31 mouse cellular contexts compared by ENCODE assay signal in genomic region chr4:95178467-95178866, GRCm38 (mm10).
DNase-seq lines count a peak whose midpoint lies in the region; ATAC-seq and TF ChIP-seq lines count a peak whose summit lies in the region.
"Had no signal": no experiment of that assay in that cellular context is flagged by ENCODE, and none has a peak within 500 bp of the region (broad histone marks: within the 10 kb centered on the region; RNA-seq: fewer than 3 reads in every experiment).

No protein-coding gene starts in this region.

- no peak overlapping the region for H3K9ac ChIP-seq in heart, embryonic 12.5 days
- no peak overlapping the region for H3K9ac ChIP-seq in liver, embryonic 13.5 days
- H3K9ac ChIP-seq in liver, postnatal 0 days (replicated peaks) = no peak overlapping the region
- H3K9ac ChIP-seq in midbrain, embryonic 15.5 days = no peak overlapping the region
- H3K9ac ChIP-seq in hindbrain, embryonic 11.5 days (ENCODE audit: low read depth, low read length) = no peak overlapping the region
- H3K9ac ChIP-seq: heart, embryonic 15.5 days; hindbrain, embryonic 15.5 days; limb, embryonic 12.5 days; neural tube, embryonic 12.5 days had no signal

- no peak for TF ChIP-seq EP300 in liver, postnatal 0 days (IDR thresholded peaks at IDR 0.05; ENCODE audit: low read depth)

- WGBS in heart, embryonic 12.5 days = 36% methylated on average over 3 of the region's 3 CpGs
- WGBS in liver, embryonic 13.5 days (ENCODE audit: insufficient replicate concordance) = 39% methylated on average over 3 of the region's 3 CpGs
- WGBS in liver, postnatal 0 days (ENCODE audit: insufficient replicate concordance) = 51% methylated on average over 3 of the region's 3 CpGs
- 69% methylated on average over 3 of the region's 3 CpGs for WGBS in midbrain, embryonic 15.5 days
- WGBS in hindbrain, embryonic 11.5 days = 64% methylated on average over 3 of the region's 3 CpGs

- H3K27me3 ChIP-seq in heart, embryonic 12.5 days (replicated peaks) = no peaks in the 10 kb centered on the region
- no peaks in the 10 kb centered on the region for H3K27me3 ChIP-seq in liver, embryonic 13.5 days
- H3K27me3 ChIP-seq in liver, postnatal 0 days (ENCODE audit: insufficient read depth, low read length) = no peaks in the 10 kb centered on the region
- no peaks in the 10 kb centered on the region for H3K27me3 ChIP-seq in midbrain, embryonic 15.5 days (replicated peaks)
- no peaks in the 10 kb centered on the region for H3K27me3 ChIP-seq in hindbrain, embryonic 11.5 days (ENCODE audit: control insufficient read depth, insufficient read depth, low read length)
- H3K27me3 ChIP-seq: heart, embryonic 15.5 days; hindbrain, embryonic 15.5 days; limb, embryonic 12.5 days; neural tube, embryonic 12.5 days; Patski had no signal

- peaks cover 10% of the 10 kb centered on the region for H3K4me1 ChIP-seq in heart, embryonic 12.5 days (replicated peaks)
- H3K4me1 ChIP-seq in liver, embryonic 13.5 days (replicated peaks) = peaks cover 12% of the 10 kb centered on the region
- peaks cover 9% of the 10 kb centered on the region; the same call in 1 of the 2 replicates for H3K4me1 ChIP-seq in liver, postnatal 0 days (ENCODE audit: insufficient read depth)
- H3K4me1 ChIP-seq in midbrain, embryonic 15.5 days = no peaks in the 10 kb centered on the region
- no peaks in the 10 kb centered on the region for H3K4me1 ChIP-seq in hindbrain, embryonic 11.5 days (replicated peaks; ENCODE audit: control insufficient read depth, insufficient read depth, low read length)
- H3K4me1 ChIP-seq: hindbrain, embryonic 15.5 days; limb, embryonic 12.5 days; midbrain, embryonic 10.5 days; neural tube, embryonic 12.5 days had no signal

- H3K36me3 ChIP-seq in heart, embryonic 12.5 days = no peaks in the 10 kb centered on the region
- H3K36me3 ChIP-seq in liver, embryonic 13.5 days = no peaks in the 10 kb centered on the region
- no peaks in the 10 kb centered on the region for H3K36me3 ChIP-seq in liver, postnatal 0 days (replicated peaks; ENCODE audit: insufficient read depth, low read length)
- no peaks in the 10 kb centered on the region for H3K36me3 ChIP-seq in midbrain, embryonic 15.5 days (replicated peaks)
- no peaks in the 10 kb centered on the region for H3K36me3 ChIP-seq in hindbrain, embryonic 11.5 days (ENCODE audit: control insufficient read depth, insufficient read depth, low read length)
- H3K36me3 ChIP-seq: G1E; heart, embryonic 15.5 days; hindbrain, embryonic 15.5 days; limb, embryonic 12.5 days; midbrain, embryonic 10.5 days; neural tube, embryonic 12.5 days had no signal

- no peak overlapping the region for H3K4me3 ChIP-seq in heart, embryonic 12.5 days
- no peak overlapping the region for H3K4me3 ChIP-seq in liver, embryonic 13.5 days (replicated peaks)
- no peak overlapping the region for H3K4me3 ChIP-seq in liver, postnatal 0 days (ENCODE audit: low read depth, low read length)
- H3K4me3 ChIP-seq in midbrain, embryonic 15.5 days = no peak overlapping the region
- no peak overlapping the region for H3K4me3 ChIP-seq in hindbrain, embryonic 11.5 days (ENCODE audit: low read depth, low read length)
- H3K4me3 ChIP-seq: heart, embryonic 15.5 days; hindbrain, embryonic 15.5 days; limb, embryonic 12.5 days; midbrain, embryonic 10.5 days; neural tube, embryonic 12.5 days had no signal

- intact Hi-C loops in heart, postnatal 10 days (cut with DNase I) = no loop called here

- ATAC-seq in heart, embryonic 12.5 days (ENCODE audit: insufficient number of reproducible peaks, low FRiP score) = 0 out of 2 replicates have a peak, but pooled peaks have one; percentile 29
- ATAC-seq in liver, embryonic 13.5 days (ENCODE audit: low read depth) = peak; percentile 36; the same call in 1 of the 2 replicates
- ATAC-seq in liver, postnatal 0 days = no peak
- ATAC-seq in midbrain, embryonic 15.5 days (replicated peaks) = no peak
- no peak for ATAC-seq in hindbrain, embryonic 11.5 days (ENCODE audit: low FRiP score)
- ATAC-seq: forebrain, embryonic 16.5 days; inflammation-experienced regulatory T-cells, adult 6 months; midbrain, embryonic 16.5 days; Patski had no signal

- no peaks in the 10 kb centered on the region for H3K9me3 ChIP-seq in heart, embryonic 12.5 days (replicated peaks)
- H3K9me3 ChIP-seq in liver, embryonic 13.5 days (replicated peaks) = no peaks in the 10 kb centered on the region
- no peaks in the 10 kb centered on the region for H3K9me3 ChIP-seq in liver, postnatal 0 days (ENCODE audit: low read length)
- H3K9me3 ChIP-seq in midbrain, embryonic 15.5 days = no peaks in the 10 kb centered on the region
- H3K9me3 ChIP-seq in hindbrain, embryonic 11.5 days (ENCODE audit: control insufficient read depth, low read length) = no peaks in the 10 kb centered on the region
- H3K9me3 ChIP-seq: G1E; heart, embryonic 15.5 days; hindbrain, embryonic 15.5 days; limb, embryonic 12.5 days; midbrain, embryonic 10.5 days; neural tube, embryonic 12.5 days had no signal

- H3K4me2 ChIP-seq in heart, embryonic 12.5 days = no peak overlapping the region
- H3K4me2 ChIP-seq in liver, embryonic 13.5 days = no peak overlapping the region
- no peak overlapping the region for H3K4me2 ChIP-seq in liver, postnatal 0 days (ENCODE audit: low read depth, low read length)
- no peak overlapping the region for H3K4me2 ChIP-seq in midbrain, embryonic 15.5 days
- H3K4me2 ChIP-seq in hindbrain, embryonic 11.5 days (replicated peaks; ENCODE audit: low read depth, low read length) = no peak overlapping the region
- H3K4me2 ChIP-seq: heart, embryonic 15.5 days; hindbrain, embryonic 15.5 days; limb, embryonic 12.5 days; neural tube, embryonic 12.5 days had no signal

- no peak overlapping the region for H3K27ac ChIP-seq in heart, embryonic 12.5 days (ENCODE audit: poor library complexity, severe bottlenecking)
- no peak overlapping the region for H3K27ac ChIP-seq in liver, embryonic 13.5 days
- no peak overlapping the region for H3K27ac ChIP-seq in liver, postnatal 0 days (ENCODE audit: low read depth)
- no peak overlapping the region for H3K27ac ChIP-seq in midbrain, embryonic 15.5 days
- H3K27ac ChIP-seq in hindbrain, embryonic 11.5 days (ENCODE audit: low read depth, low read length) = no peak overlapping the region
- H3K27ac ChIP-seq: heart, embryonic 15.5 days; hindbrain, embryonic 15.5 days; limb, embryonic 12.5 days; macrophage; midbrain, embryonic 10.5 days; neural tube, embryonic 12.5 days had no signal

- DNase-seq in heart, postnatal 10 days = no peak
- no peak for DNase-seq in liver, embryonic 13.5 days
- DNase-seq in liver, postnatal 0 days = no peak
- DNase-seq in NIH3T3 (ENCODE audit: low read depth) = peak; percentile 54
- no peak for DNase-seq in hindbrain, embryonic 11.5 days (ENCODE audit: low spot score)
- DNase-seq: adrenal gland, postnatal 10 days; cerebellum, adult 11 months; cerebellum, adult 9-10 months; cerebellum, postnatal 36 days; gastrocnemius, postnatal 10 days; heart, postnatal 36 days; kidney, adult 2 months; kidney, postnatal 4 days; lung, adult 2 months; lung, postnatal 10 days; right cerebral cortex, postnatal 4 days; thymus, adult 2 months; thymus, postnatal 36 days had no signal

- no peak for TF ChIP-seq CTCF in liver, postnatal 0 days (IDR thresholded peaks at IDR 0.05; ENCODE audit: low read depth)

Comparison
In these comparisons a context has a peak if more than half of its experiments do, and no peak if none do; other contexts are left out.
1. ATAC-seq: peak in heart, embryonic 12.5 days (single experiment) and liver, embryonic 13.5 days (single experiment); none in liver, postnatal 0 days (single experiment), midbrain, embryonic 15.5 days (single experiment) and hindbrain, embryonic 11.5 days (single experiment).